Mouse (Mus musculus) stomach, postnatal 0 days (tissue): ENCODE results near the gene P4htm. TPM values are rescaled to one million over a fixed set of nuclear protein-coding genes. Genes with fewer than 3 reads are reported as not detected.

Experiments
- ATAC-seq: fragments of 200-750 bp; cut with Nextera tagmentation; 2 replicates; pipeline ENCODE4 v1.8.0; 2017; ENCODE audit not compliant: low FRiP score, low TSS enrichment
- DNase-seq: peaks from one replicate; pipeline ENCODE4 v3.0.0-alpha.2; 2016; ENCODE audit warnings: low spot score
- H3K27ac ChIP-seq: fragments of 300-500 bp; sonication (generic); replicated peaks from 2 replicates; pipeline ENCODE4 v1.5.1; 2014; ENCODE audit warnings: mild to moderate bottlenecking, control low read depth
- H3K27me3 ChIP-seq: fragments of 300-500 bp; sonication (generic); 2 replicates; pipeline ENCODE4 v1.6.1; 2014; ENCODE audit warnings: low read length; ENCODE audit not compliant: control insufficient read depth, insufficient read depth
- H3K36me3 ChIP-seq: fragments of 300-500 bp; sonication (generic); 2 replicates; pipeline ENCODE4 v1.6.1; 2014; ENCODE audit warnings: low read length, mixed read lengths; ENCODE audit not compliant: control insufficient read depth, insufficient read depth
- H3K4me1 ChIP-seq: fragments of 300-500 bp; sonication (generic); replicated peaks from 2 replicates; pipeline ENCODE4 v1.6.1; 2014; ENCODE audit warnings: antibody characterized with exemption; ENCODE audit not compliant: control insufficient read depth, insufficient read depth
- H3K4me2 ChIP-seq: fragments of 300-500 bp; sonication (generic); replicated peaks from 2 replicates; pipeline ENCODE4 v1.6.1; 2014; ENCODE audit warnings: low read depth, mild to moderate bottlenecking, control low read depth, moderate library complexity
- H3K4me3 ChIP-seq: fragments of 300-500 bp; sonication (generic); 2 replicates; pipeline ENCODE4 v1.5.1; 2014; ENCODE audit warnings: low read depth, low read length, control low read depth
- H3K9ac ChIP-seq: fragments of 300-500 bp; sonication (generic); 2 replicates; pipeline ENCODE4 v1.6.1; 2014; ENCODE audit warnings: mild to moderate bottlenecking, low read length, control low read depth, mixed read lengths
- H3K9me3 ChIP-seq: fragments of 300-500 bp; sonication (generic); 2 replicates; pipeline ENCODE4 v1.6.1; 2016; ENCODE audit warnings: low read length; ENCODE audit not compliant: control insufficient read depth
- CTCF ChIP-seq: IDR thresholded peaks from 2 replicates; pipeline ENCODE4 v1.5.1; 2016; ENCODE audit warnings: antibody characterized with exemption, low read depth, mild to moderate bottlenecking, moderate library complexity
- EP300 ChIP-seq: optimal IDR thresholded peaks from 2 replicates; pipeline ENCODE3; 2016; ENCODE audit warnings: antibody characterized with exemption
- WGBS: fragments of 180-500 bp; shearing (Covaris S2); extraction: QIAGEN DNeasy Blood & Tissue Kit; methylation state at CpG from one replicate; pipeline ENCODE4 v1.1.7; 2014; 5-methylcytosine and 5-hydroxymethylcytosine counted together
- polyA plus RNA-seq: library from polyadenylated mRNA; unstranded; fragments of >200 nt; fragmentation: Nextera tagmentation; extraction: Ambion mirVana; gene quantifications from 2 replicates; pipeline ENCODE4 v1.2.1, GENCODE M21; 2015

Gene P4htm
- polyA plus RNA-seq, 1 experiment from 2014 or later = 3.7 TPM

DNA sequence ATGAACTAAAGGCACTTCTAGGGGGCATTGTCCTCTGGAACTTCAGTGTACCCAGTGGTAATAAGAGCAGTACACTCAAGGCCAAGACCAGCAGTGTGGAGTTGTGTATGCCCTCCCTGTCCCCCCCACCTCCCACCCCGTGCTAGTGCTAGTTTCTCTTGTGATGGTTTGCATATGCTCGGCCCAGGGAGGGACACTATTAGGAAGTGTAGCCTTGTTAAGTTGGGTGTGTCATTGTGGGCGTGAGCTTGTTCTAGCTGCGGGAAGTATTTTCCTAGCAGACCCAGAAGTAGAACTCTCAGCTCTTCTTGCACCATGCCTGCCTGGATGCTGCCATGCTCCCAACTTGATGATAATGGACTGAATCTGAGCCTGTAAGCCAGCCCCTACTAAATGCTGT lies 4.5 kb upstream of the P4htm start:
- Histone ChIP-seq H3K4me1 (no peaks in the 10 kb centered on the region), H3K9me3 (no peaks in the 10 kb centered on the region), H3K4me3 (no peak overlapping the region), H3K27me3 (no peaks in the 10 kb centered on the region), H3K36me3 (peaks cover 11% of the 10 kb centered on the region), H3K9ac (no peak overlapping the region), H3K27ac (no peak overlapping the region), H3K4me2 (no peak overlapping the region)
- 64% methylated on average over 4 of the region's 4 CpGs for WGBS
- no peak for DNase-seq
- TF ChIP-seq EP300 (no peak), CTCF (no peak)
- ATAC-seq = 0 out of 2 replicates have a peak, but pooled peaks have one; percentile 33

DNA sequence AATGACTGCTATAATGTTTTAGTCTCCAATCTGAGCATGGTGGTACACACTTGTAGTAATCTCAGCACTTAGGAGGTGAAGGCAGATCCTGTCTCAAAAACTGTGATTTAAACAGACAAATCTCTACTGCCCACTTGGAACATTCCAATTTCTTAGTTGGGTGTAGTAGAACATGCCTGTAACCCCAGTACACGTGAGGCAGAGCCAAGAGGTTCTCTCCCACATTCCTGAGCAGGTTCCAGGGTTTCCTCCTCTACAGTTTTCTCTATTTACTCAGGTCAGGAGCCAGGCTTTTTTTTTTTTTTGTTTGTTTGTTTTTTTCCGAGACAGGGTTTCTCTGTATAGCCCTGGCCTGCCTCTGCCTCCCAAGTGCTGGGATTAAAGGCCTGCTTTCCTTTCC lies 2.5 kb upstream of the P4htm start:
- H3K4me2 ChIP-seq = no peak overlapping the region
- H3K27ac ChIP-seq = no peak overlapping the region
- H3K27me3 ChIP-seq = no peaks in the 10 kb centered on the region
- H3K9me3 ChIP-seq = no peaks in the 10 kb centered on the region
- DNase-seq (no peak), ATAC-seq (peak; percentile 24; the same call in 1 of the 2 replicates)
- H3K36me3 ChIP-seq = peaks cover 8% of the 10 kb centered on the region
- no peak overlapping the region for H3K9ac ChIP-seq
- no peak overlapping the region for H3K4me3 ChIP-seq
- no peaks in the 10 kb centered on the region for H3K4me1 ChIP-seq
- WGBS = 27% methylated on average over 2 of the region's 2 CpGs
- TF ChIP-seq CTCF (no peak), EP300 (no peak)

DNA sequence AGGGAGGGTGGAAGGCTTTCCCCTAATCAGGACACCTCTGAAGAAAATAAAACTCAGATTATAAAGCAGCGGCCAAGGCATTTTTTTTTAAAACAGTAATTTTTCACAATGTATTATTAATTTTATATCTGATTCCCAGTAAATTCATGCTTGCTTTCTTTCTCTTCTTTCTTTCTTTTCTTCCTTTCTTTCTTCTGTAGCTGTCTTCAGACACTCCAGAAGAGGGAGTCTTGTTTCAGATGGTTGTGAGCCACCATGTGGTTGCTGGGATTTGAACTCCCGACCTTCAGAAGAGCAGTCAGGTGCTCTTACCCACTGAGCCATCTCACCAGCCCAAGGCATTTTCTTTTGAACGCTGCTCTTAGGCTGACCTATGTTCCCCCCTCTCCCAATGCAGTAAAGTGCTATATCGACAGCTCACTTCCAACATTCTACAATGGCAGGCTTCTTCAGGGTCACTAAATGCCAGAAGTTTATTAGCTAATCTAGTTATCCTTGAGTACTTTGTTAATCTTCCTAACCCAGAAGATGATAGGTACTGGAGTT lies 1.6 kb upstream of the P4htm start:
- Histone ChIP-seq H3K27me3 (no peaks in the 10 kb centered on the region), H3K27ac (no peak overlapping the region), H3K4me3 (no peak overlapping the region), H3K4me1 (no peaks in the 10 kb centered on the region), H3K4me2 (no peak overlapping the region), H3K36me3 (peaks cover 8% of the 10 kb centered on the region), H3K9ac (no peak overlapping the region), H3K9me3 (no peaks in the 10 kb centered on the region)
- TF ChIP-seq EP300 (no peak), CTCF (no peak)
- ATAC-seq (no peak), DNase-seq (no peak)
- 79% methylated on average over 4 of the region's 4 CpGs for WGBS

DNA sequence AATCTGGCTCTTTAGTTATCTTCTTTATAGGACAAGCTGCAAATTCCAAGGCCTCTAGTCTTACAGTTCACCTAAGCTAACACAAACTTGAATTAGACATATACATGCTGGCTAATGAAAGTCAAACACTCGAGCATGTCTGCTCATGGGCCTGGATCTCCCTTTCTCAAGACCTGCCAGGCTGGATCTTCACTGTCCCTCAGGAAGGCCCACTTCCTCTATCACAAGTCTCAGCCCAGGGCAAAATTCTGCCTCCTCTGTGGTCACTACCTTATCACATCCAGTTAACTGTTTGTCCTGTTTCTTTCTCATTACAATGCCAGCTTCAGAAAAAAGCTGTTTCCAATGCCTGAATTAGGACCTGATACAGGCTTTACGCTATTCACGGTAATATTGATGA lies 3.1 kb downstream of the P4htm start:
- H3K4me1 ChIP-seq = no peaks in the 10 kb centered on the region
- 63% methylated on average over 3 of the region's 3 CpGs for WGBS
- ATAC-seq = no peak
- TF ChIP-seq CTCF = no peak
- TF ChIP-seq EP300 = no peak
- H3K4me3 ChIP-seq = no peak overlapping the region
- H3K4me2 ChIP-seq = no peak overlapping the region
- H3K27ac ChIP-seq = no peak overlapping the region
- no peak overlapping the region for H3K9ac ChIP-seq
- DNase-seq = no peak
- H3K36me3 ChIP-seq = no peaks in the 10 kb centered on the region
- no peaks in the 10 kb centered on the region for H3K27me3 ChIP-seq
- H3K9me3 ChIP-seq = no peaks in the 10 kb centered on the region

DNA sequence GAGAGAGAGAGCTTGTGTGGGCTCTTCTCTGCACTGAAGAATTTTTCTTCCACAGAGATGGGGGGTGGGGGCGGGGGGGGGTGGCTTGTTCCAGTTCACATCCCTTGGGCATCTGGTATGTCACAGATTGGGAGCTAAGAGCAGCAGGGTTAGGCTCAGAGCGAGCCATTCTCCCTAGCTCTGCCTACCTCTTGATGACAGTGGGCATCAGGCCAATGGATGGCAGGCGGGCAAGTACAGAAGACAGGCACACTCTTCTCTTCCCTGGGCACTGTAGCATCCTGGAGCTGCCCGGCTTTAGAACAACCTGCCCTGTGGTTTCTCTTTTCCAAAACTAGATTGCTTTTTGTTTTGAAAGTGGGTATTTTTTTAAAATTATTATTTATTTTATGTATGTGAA lies 6.0 kb downstream of the P4htm start:
- Histone ChIP-seq H3K27ac (no peak overlapping the region), H3K27me3 (no peaks in the 10 kb centered on the region), H3K9me3 (no peaks in the 10 kb centered on the region), H3K36me3 (no peaks in the 10 kb centered on the region), H3K4me2 (no peak overlapping the region), H3K4me3 (no peak overlapping the region), H3K4me1 (no peaks in the 10 kb centered on the region; the same call in 1 of the 2 replicates), H3K9ac (no peak overlapping the region)
- TF ChIP-seq CTCF (no peak), EP300 (no peak)
- DNase-seq (no peak), ATAC-seq (no peak)
- 89% methylated on average over 4 of the region's 4 CpGs for WGBS

DNA sequence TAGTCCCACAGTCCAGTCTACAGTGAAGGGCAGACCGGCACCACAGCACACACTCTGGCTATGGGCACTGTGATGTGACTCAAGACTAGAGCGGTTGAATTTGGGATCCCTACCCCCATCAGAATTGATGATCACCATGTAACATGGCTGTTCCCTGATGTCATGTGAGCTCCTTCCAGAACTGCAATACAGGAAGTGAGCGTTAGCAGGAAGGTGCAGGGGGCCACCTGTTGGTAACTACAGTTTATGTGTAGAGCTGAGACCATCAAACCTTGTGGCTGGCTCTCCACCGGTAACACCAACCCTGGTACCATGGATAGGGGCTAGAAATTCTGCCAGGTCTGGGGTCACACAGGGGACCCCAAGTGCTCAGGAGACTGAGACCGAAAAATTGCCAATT lies 8.2 kb downstream of the P4htm start:
- Histone ChIP-seq H3K27ac (no peak overlapping the region), H3K4me2 (no peak overlapping the region), H3K4me1 (no peaks in the 10 kb centered on the region; the same call in 1 of the 2 replicates), H3K4me3 (no peak overlapping the region), H3K36me3 (no peaks in the 10 kb centered on the region), H3K9ac (no peak overlapping the region), H3K27me3 (no peaks in the 10 kb centered on the region), H3K9me3 (no peaks in the 10 kb centered on the region)
- 60% methylated on average over 5 of the region's 5 CpGs for WGBS
- TF ChIP-seq EP300 = no peak
- peak; percentile 53 for TF ChIP-seq CTCF
- ATAC-seq (no peak), DNase-seq (no peak)
